Mouse (Mus musculus) heart, embryonic 14.5 days (tissue): ENCODE results near the gene Cabp4. TPM values are rescaled to one million over a fixed set of nuclear protein-coding genes. Genes with fewer than 3 reads are reported as not detected.
"Not testable (repeated sequence)": the region's sequence is repeated elsewhere in the genome, so short reads cannot be mapped to it uniquely, and the experiment has no call there.

Source experiments
- ATAC-seq: fragments of 200-750 bp; cut with Nextera tagmentation; 2 replicates; pipeline ENCODE4 v1.8.0; 2017; ENCODE audit warnings: low read depth, moderate TSS enrichment; ENCODE audit not compliant: insufficient number of reproducible peaks, insufficient read depth, low FRiP score
- H3K27ac ChIP-seq, 2 experiments: fragments of 200-500 bp in 1 of 2; fragments of 300-500 bp in 1 of 2; sonication (generic) in 1 of 2; replicated peaks in 1 of 2; 2 replicates each; pipeline ENCODE4 v1.5.1; 2012 to 2014; ENCODE audit warnings: low read depth in 2 of 2, low read length in 2 of 2, control low read depth in 1 of 2, mild to moderate bottlenecking in 1 of 2, mixed read lengths in 1 of 2; ENCODE audit not compliant: control insufficient read depth in 1 of 2, insufficient read depth in 1 of 2
- H3K27me3 ChIP-seq: fragments of 300-500 bp; sonication (generic); 2 replicates; pipeline ENCODE4 v1.6.1; 2014; ENCODE audit warnings: mild to moderate bottlenecking, low read length, control low read depth; ENCODE audit not compliant: control insufficient read depth, insufficient read depth
- H3K36me3 ChIP-seq: fragments of 300-500 bp; sonication (generic); 2 replicates; pipeline ENCODE4 v1.6.1; 2014; ENCODE audit warnings: mild to moderate bottlenecking, control low read depth, low read length, mixed read lengths; ENCODE audit not compliant: control insufficient read depth, insufficient read depth
- H3K4me1 ChIP-seq, 2 experiments: fragments of 200-500 bp in 1 of 2; fragments of 300-500 bp in 1 of 2; sonication (generic) in 1 of 2; 2 replicates each; pipeline ENCODE4 v1.6.1; 2012 to 2014; ENCODE audit warnings: low read length in 2 of 2, control low read depth in 1 of 2, mixed read lengths in 1 of 2; ENCODE audit not compliant: control insufficient read depth in 2 of 2, insufficient read depth in 2 of 2
- H3K4me2 ChIP-seq: fragments of 300-500 bp; sonication (generic); 2 replicates; pipeline ENCODE4 v1.6.1; 2014; ENCODE audit warnings: mild to moderate bottlenecking, low read length
- H3K4me3 ChIP-seq, 2 experiments: fragments of 200-500 bp in 1 of 2; fragments of 300-500 bp in 1 of 2; sonication (generic) in 1 of 2; 2 replicates each; pipeline ENCODE4 v1.5.1; 2012 to 2014; ENCODE audit warnings: low read length in 2 of 2, mild to moderate bottlenecking in 2 of 2, control low read depth in 1 of 2, low read depth in 1 of 2, moderate library complexity in 1 of 2; ENCODE audit not compliant: control insufficient read depth in 1 of 2, insufficient read depth in 1 of 2
- H3K9ac ChIP-seq: fragments of 300-500 bp; sonication (generic); 2 replicates; pipeline ENCODE4 v1.6.1; 2014; ENCODE audit warnings: mild to moderate bottlenecking, low read length
- H3K9me3 ChIP-seq: fragments of 300-500 bp; sonication (generic); 2 replicates; pipeline ENCODE4 v1.6.1; 2016; ENCODE audit warnings: low read length, control low read depth; ENCODE audit not compliant: control insufficient read depth
- WGBS: fragments of 180-500 bp; shearing (Covaris S2); extraction: QIAGEN DNeasy Blood & Tissue Kit; methylation state at CpG from one replicate; pipeline ENCODE4 v1.1.7; 2014; 5-methylcytosine and 5-hydroxymethylcytosine counted together
- polyA plus RNA-seq: library from polyadenylated mRNA; unstranded; fragments of >200 nt; fragmentation: Nextera tagmentation; extraction: Ambion mirVana; gene quantifications from 2 replicates; pipeline ENCODE4 v1.2.1, GENCODE M21; 2014

Gene Cabp4
- polyA plus RNA-seq, 1 experiment from 2014 or later: not detected

- 0 out of 4 replicates have a peak overlapping the region, but pooled peaks of 1 of the 2 experiments have one; percentile 17 for H3K27ac ChIP-seq
- 10% methylated on average over 4 of the region's 4 CpGs for WGBS
- peak; percentile 19 for ATAC-seq
Measured at GRCm38 (mm10) chr19:4125268-4125667, 18.6 kb downstream of the Cabp4 start.

DNA sequence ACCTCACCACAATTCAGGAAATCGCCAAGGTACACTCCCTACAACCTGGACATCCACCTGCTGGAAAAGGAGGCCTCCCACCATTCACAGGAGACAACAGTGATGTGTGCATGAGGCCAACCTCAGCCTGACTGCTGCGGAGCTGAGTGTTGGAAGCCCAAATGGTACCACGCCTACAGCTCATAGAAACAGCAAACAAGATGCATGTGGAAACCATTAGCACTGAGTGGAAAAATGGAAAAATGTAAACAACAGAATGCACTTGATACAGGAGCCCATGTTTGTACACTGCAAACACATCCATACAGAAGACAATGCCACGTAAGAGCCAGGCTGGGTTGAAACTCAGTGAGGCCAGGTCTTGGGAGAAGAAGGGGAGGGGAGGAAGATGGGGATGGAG is 19.4 kb downstream of the Cabp4 start:
- Histone ChIP-seq H3K27me3 (no peaks in the 10 kb centered on the region), H3K4me2 (no peak overlapping the region), H3K4me1 (peaks cover 11 to 21% of the 10 kb centered on the region in 2 experiments), H3K9ac (no peak overlapping the region), H3K27ac (no peak overlapping the region), H3K36me3 (peaks cover 22% of the 10 kb centered on the region), H3K4me3 (no peak overlapping the region), H3K9me3 (no peaks in the 10 kb centered on the region)
- ATAC-seq: no peak
- 73% methylated on average over 4 of the region's 4 CpGs for WGBS

More at GRCm38 (mm10) chr19:4125268-4125667, 18.6 kb downstream of the Cabp4 start:
- Histone ChIP-seq H3K36me3 (peaks cover 26% of the 10 kb centered on the region), H3K9ac (peak overlapping the region; percentile 58), H3K4me2 (peak overlapping the region; percentile 87), H3K4me3 (peak overlapping the region; percentile 49 to 87), H3K4me1 (peaks cover 18 to 29% of the 10 kb centered on the region in 2 experiments)
- not testable (repeated sequence) for H3K9me3 ChIP-seq, H3K27me3 ChIP-seq

DNA sequence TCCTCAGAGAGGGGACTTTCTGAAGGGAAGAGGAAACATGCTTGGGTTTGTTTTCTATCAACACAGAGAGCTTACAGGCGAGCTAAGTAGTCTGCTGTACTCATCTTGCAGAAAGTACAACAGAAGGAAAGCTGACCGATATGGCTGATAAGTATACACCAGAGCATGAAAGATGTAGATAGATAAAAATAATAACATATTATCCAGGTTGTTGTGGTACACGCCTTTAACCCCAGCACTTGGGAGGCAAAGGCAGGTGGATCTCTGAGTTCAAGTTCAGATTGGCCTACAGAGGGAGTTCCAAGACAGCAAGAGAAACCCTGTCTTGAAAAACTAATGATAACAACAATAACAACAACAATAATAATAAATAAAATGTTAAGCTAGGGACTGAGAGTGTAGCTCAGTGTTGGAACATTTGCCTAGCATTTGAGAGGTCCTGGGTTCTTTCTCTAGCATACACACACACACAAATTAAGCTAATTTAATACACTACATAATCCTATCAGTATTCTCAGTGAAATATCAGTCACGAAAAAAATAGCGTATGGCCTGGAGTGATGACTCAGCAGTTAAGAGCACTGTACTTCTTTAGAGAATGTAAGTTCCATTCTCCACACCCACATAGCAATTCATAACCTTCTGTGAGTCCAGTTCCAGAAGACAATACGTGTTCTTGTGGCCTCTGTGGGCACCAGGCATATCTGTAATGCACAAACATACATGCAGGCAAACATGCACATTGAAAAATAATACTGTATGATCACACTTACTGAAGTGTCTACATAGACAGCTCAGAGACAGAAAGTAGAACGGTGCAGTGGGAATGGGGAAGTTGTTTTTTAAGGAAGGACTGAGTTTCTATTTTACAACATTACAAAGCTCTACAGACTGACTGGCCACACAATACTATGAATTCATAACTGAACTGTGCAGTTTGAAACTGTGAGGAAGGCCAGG is 21.1 kb downstream of the Cabp4 start:
- no peak overlapping the region for H3K27ac ChIP-seq
- ATAC-seq: no peak

DNA sequence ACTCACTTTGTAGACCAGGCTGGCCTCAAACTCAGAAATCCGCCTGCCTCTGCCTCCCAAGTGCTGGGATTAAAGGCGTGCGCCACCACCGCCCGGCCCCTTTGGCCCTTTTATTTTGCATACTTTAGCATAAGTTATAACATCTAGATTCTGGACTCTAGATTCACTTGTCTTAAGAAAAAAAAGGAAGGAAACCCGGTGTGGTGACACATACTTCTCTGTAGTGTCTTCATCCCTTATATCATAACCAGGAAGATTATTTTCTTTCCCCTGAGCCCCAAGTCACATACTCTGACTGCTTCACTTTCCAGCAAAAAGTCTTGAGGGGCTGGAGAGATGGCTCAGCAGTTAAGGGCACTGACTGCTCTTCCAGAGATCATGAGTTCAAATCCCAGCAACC is 21.9 kb downstream of the Cabp4 start:
- ATAC-seq, H3K27me3 ChIP-seq, H3K9ac ChIP-seq, H3K4me3 ChIP-seq, H3K9me3 ChIP-seq, H3K27ac ChIP-seq: not testable (repeated sequence)
- peak overlapping the region; percentile 66 for H3K4me2 ChIP-seq
- peaks cover 18% of the 10 kb centered on the region for H3K36me3 ChIP-seq
- 56% methylated on average over 6 of the region's 6 CpGs for WGBS
- H3K4me1 ChIP-seq: peaks cover 10 to 16% of the 10 kb centered on the region in 2 experiments

More for the DNA sequence above, 21.1 kb downstream of the Cabp4 start:
- no peaks in the 10 kb centered on the region for H3K9me3 ChIP-seq
- H3K27me3 ChIP-seq: no peaks in the 10 kb centered on the region
- peaks cover 11 to 19% of the 10 kb centered on the region in 2 experiments for H3K4me1 ChIP-seq
- 83% methylated on average over 7 of the region's 7 CpGs for WGBS
- H3K36me3 ChIP-seq: peaks cover 11% of the 10 kb centered on the region
- H3K4me2 ChIP-seq: no peak overlapping the region
- H3K4me3 ChIP-seq: no peak overlapping the region
- H3K9ac ChIP-seq: no peak overlapping the region

- H3K9me3 ChIP-seq: no peaks in the 10 kb centered on the region
- peaks cover 6 to 9% of the 10 kb centered on the region in 2 experiments; a peak in 2 of 4 replicates for H3K4me1 ChIP-seq
- peak; percentile 70 for ATAC-seq
- H3K36me3 ChIP-seq: peaks cover 25% of the 10 kb centered on the region
- peak overlapping the region; percentile 66 to 77 for H3K27ac ChIP-seq
- peak overlapping the region; percentile 69 for H3K9ac ChIP-seq
- WGBS: 4% methylated on average over 38 of the region's 38 CpGs
- H3K27me3 ChIP-seq: no peaks in the 10 kb centered on the region
- H3K4me3 ChIP-seq: peak overlapping the region; percentile 47 to 56
- peak overlapping the region; percentile 66 for H3K4me2 ChIP-seq
Measured at GRCm38 (mm10) chr19:4121097-4121805, 22.6 kb downstream of the Cabp4 start.

GRCm38 (mm10) chr19:4120496-4120895 is 23.3 kb downstream of the Cabp4 start:
- peak overlapping the region; percentile 66 for H3K4me2 ChIP-seq
- no peak overlapping the region for H3K27ac ChIP-seq
- H3K4me3 ChIP-seq: peak overlapping the region in 1 of 2 experiments; percentile 47; a peak in 2 of 4 replicates
- H3K9ac ChIP-seq: no peak overlapping the region
- no peaks in the 10 kb centered on the region for H3K9me3 ChIP-seq
- H3K27me3 ChIP-seq: no peaks in the 10 kb centered on the region
- no peak for ATAC-seq
- H3K36me3 ChIP-seq: peaks cover 32% of the 10 kb centered on the region
- peaks cover 6 to 9% of the 10 kb centered on the region in 2 experiments; a peak in 2 of 4 replicates for H3K4me1 ChIP-seq
- WGBS: 90% methylated on average over 2 of the region's 2 CpGs

DNA sequence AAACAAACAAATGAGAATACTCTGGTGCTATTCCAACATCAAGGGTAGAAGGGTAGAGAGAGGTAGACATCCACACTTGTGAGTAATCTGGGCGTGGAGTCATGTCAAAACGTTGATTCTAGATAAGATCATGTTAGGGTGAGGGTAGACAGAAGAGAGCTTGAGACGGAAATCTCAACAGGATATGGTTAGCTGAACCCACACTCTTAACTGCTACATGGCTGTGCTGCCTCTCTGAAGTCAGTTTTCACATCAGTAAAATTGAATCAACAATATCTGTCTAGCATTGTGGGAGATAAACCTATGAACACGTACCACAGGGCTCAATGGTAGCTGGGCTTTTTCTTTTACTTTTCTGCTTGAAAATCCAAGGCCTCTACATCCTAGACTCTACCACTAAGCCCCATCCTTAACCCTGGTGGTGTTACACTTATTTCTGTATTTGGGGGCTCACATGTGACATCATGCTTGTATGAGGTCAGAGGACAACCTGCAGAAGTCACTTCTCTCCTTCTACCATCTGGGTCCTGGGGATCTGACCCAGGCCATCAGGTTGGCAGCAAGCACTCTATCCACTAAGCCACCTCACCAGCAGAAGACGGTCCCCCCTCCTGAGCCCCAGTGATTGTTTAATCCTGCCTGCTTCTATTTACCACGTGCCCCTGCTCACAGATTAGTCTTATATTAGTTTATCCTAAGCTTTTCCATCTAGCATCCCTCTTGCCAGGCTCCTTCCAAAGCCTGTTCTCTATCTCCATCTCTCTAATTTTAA is 23.9 kb downstream of the Cabp4 start:
- Histone ChIP-seq H3K9me3 (no peaks in the 10 kb centered on the region), H3K4me3 (no peak overlapping the region), H3K4me1 (peaks cover 6 to 7% of the 10 kb centered on the region in 2 experiments; a peak in 2 of 4 replicates), H3K36me3 (peaks cover 38% of the 10 kb centered on the region), H3K9ac (no peak overlapping the region), H3K27ac (no peak overlapping the region), H3K27me3 (no peaks in the 10 kb centered on the region), H3K4me2 (no peak overlapping the region; the same call in 1 of the 2 replicates)
- ATAC-seq: no peak
- WGBS: 84% methylated on average over 6 of the region's 6 CpGs
